Mouse (Mus musculus) E14TG2a.4 (cell line): ENCODE data around the gene Sav1.

Source experiments
- H3K27me3 ChIP-seq: 2 replicates; pipeline ENCODE4 v1.6.1; 2014; ENCODE audit warnings: low read length, control low read depth; ENCODE audit not compliant: insufficient read depth
- H3K36me3 ChIP-seq: 2 replicates; pipeline ENCODE4 v1.6.1; 2014; ENCODE audit warnings: low read length, control low read depth; ENCODE audit not compliant: insufficient read depth
- H3K4me1 ChIP-seq: replicated peaks from 2 replicates; pipeline ENCODE4 v1.6.1; 2014; ENCODE audit warnings: low read depth, low read length, control low read depth
- H3K4me3 ChIP-seq: replicated peaks from 2 replicates; pipeline ENCODE4 v1.5.1; 2014; ENCODE audit warnings: mild to moderate bottlenecking, low read length
- H3K9me3 ChIP-seq: 2 replicates; pipeline ENCODE4 v1.6.1; 2014; ENCODE audit warnings: low read length, control low read depth
- CTCF ChIP-seq: conservative IDR thresholded peaks from 2 replicates; pipeline ENCODE4 v1.5.1; 2014; ENCODE audit warnings: low read length
- NANOG ChIP-seq: IDR thresholded peaks from 2 replicates; pipeline ENCODE4 v1.6.1; 2014; ENCODE audit warnings: borderline replicate concordance, low read length, mixed read lengths
- POU5F1 ChIP-seq: IDR thresholded peaks from 2 replicates; pipeline ENCODE4 v1.6.1; 2014; ENCODE audit warnings: low read length, borderline replicate concordance

The Sav1 gene

GRCm38 (mm10) chr12:69939291-69939690 is 47.5 kb downstream of the Sav1 start:
- TF ChIP-seq CTCF, result peak; percentile 87
- TF ChIP-seq POU5F1, result no peak
- Histone ChIP-seq H3K4me3 (no peak overlapping the region), H3K9me3 (no peaks in the 10 kb centered on the region), H3K36me3 (no peaks in the 10 kb centered on the region), H3K4me1 (peaks cover 18% of the 10 kb centered on the region), H3K27me3 (no peaks in the 10 kb centered on the region)

GRCm38 (mm10) chr12:69937731-69938130 is 49.1 kb downstream of the Sav1 start:
- Histone ChIP-seq H3K4me1 (peaks cover 18% of the 10 kb centered on the region), H3K27me3 (no peaks in the 10 kb centered on the region), H3K9me3 (no peaks in the 10 kb centered on the region), H3K4me3 (0 out of 2 replicates have a peak overlapping the region, but pooled peaks have one; percentile 8), H3K36me3 (no peaks in the 10 kb centered on the region)
- TF ChIP-seq POU5F1, result no peak
- TF ChIP-seq NANOG, result peak; percentile 11; the same call in 1 of the 2 replicates

- TF ChIP-seq POU5F1 (no peak), NANOG (no peak), CTCF (no peak)
- Histone ChIP-seq H3K9me3 (no peaks in the 10 kb centered on the region), H3K36me3 (no peaks in the 10 kb centered on the region), H3K4me3 (peak overlapping the region; percentile 43; the same call in 1 of the 2 replicates), H3K4me1 (no peaks in the 10 kb centered on the region; the same call in 1 of the 2 replicates), H3K27me3 (no peaks in the 10 kb centered on the region)
These were observed 60.1 kb downstream of the Sav1 start for GRCm38 (mm10) chr12:69926716-69927115.

GRCm38 (mm10) chr12:69924012-69924411 is 62.8 kb downstream of the Sav1 start:
- no peak overlapping the region for H3K4me3 ChIP-seq
- TF ChIP-seq NANOG (no peak), CTCF (peak; percentile 84), POU5F1 (no peak)

GRCm38 (mm10) chr12:69923603-69924002 is 63.2 kb downstream of the Sav1 start:
- H3K36me3 ChIP-seq, result no peaks in the 10 kb centered on the region
- H3K9me3 ChIP-seq, result no peaks in the 10 kb centered on the region
- H3K4me3 ChIP-seq, result no peak overlapping the region
- H3K27me3 ChIP-seq, result no peaks in the 10 kb centered on the region
- H3K4me1 ChIP-seq, result no peaks in the 10 kb centered on the region; the same call in 1 of the 2 replicates
- TF ChIP-seq NANOG (no peak), CTCF (no peak), POU5F1 (no peak)

More at GRCm38 (mm10) chr12:69924012-69924411, 62.8 kb downstream of the Sav1 start:
- no peaks in the 10 kb centered on the region for H3K9me3 ChIP-seq
- H3K36me3 ChIP-seq, result no peaks in the 10 kb centered on the region
- H3K4me1 ChIP-seq, result no peaks in the 10 kb centered on the region; the same call in 1 of the 2 replicates
- H3K27me3 ChIP-seq, result no peaks in the 10 kb centered on the region

GRCm38 (mm10) chr12:69923128-69923527 is 63.7 kb downstream of the Sav1 start:
- no peaks in the 10 kb centered on the region for H3K9me3 ChIP-seq
- no peaks in the 10 kb centered on the region for H3K27me3 ChIP-seq
- H3K36me3 ChIP-seq, result no peaks in the 10 kb centered on the region
- TF ChIP-seq CTCF, result no peak
- no peak for TF ChIP-seq NANOG
- TF ChIP-seq POU5F1, result no peak
- H3K4me1 ChIP-seq, result no peaks in the 10 kb centered on the region; the same call in 1 of the 2 replicates
- H3K4me3 ChIP-seq, result no peak overlapping the region

GRCm38 (mm10) chr12:69922099-69922498 is 64.7 kb downstream of the Sav1 start:
- H3K4me1 ChIP-seq, result no peaks in the 10 kb centered on the region; the same call in 1 of the 2 replicates
- H3K4me3 ChIP-seq, result no peak overlapping the region
- TF ChIP-seq CTCF (no peak), NANOG (no peak), POU5F1 (no peak)
- no peaks in the 10 kb centered on the region for H3K36me3 ChIP-seq
- no peaks in the 10 kb centered on the region for H3K9me3 ChIP-seq
- no peaks in the 10 kb centered on the region for H3K27me3 ChIP-seq

GRCm38 (mm10) chr12:69917870-69918269 is 68.9 kb downstream of the Sav1 start:
- Histone ChIP-seq H3K9me3 (no peaks in the 10 kb centered on the region), H3K4me3 (no peak overlapping the region), H3K27me3 (no peaks in the 10 kb centered on the region), H3K4me1 (peaks cover 3% of the 10 kb centered on the region; the same call in 1 of the 2 replicates), H3K36me3 (no peaks in the 10 kb centered on the region)
- TF ChIP-seq NANOG (no peak), POU5F1 (no peak)
